Mouse (Mus musculus): ENCODE measurements around the gene Ltbp3. TPM values are rescaled to one million over a fixed set of nuclear protein-coding genes. Genes with fewer than 3 reads are reported as not detected.
A peak's percentile ranks its signal among the peaks of the same experiment; 100 is the strongest.

Ltbp3 gene
- polyA plus RNA-seq, 1 experiment from 2014 or later: 9.8 TPM

GRCm38 (mm10) chr19:5802787-5803040 is 62.0 kb downstream of the Ltbp3 start:
- WGBS (ENCODE audit: insufficient replicate concordance): under 1% methylated on average over 4 of the region's 4 CpGs
- ATAC-seq (replicated peaks; ENCODE audit: insufficient number of reproducible peaks, low FRiP score, low TSS enrichment): no peak
- peak overlapping the region; percentile 94 for H3K9ac ChIP-seq (ENCODE audit: low read depth, low read length)

GRCm38 (mm10) chr19:5803041-5803880 is 62.6 kb downstream of the Ltbp3 start:
- Histone ChIP-seq H3K27me3 (ENCODE audit: control insufficient read depth, insufficient read depth, low read length) (no peaks in the 10 kb centered on the region), H3K36me3 (ENCODE audit: control insufficient read depth, insufficient read depth, low read length) (peaks cover 8% of the 10 kb centered on the region; the same call in 1 of the 2 replicates), H3K4me3 (ENCODE audit: low read depth, low read length) (peak overlapping the region; percentile 94), H3K9me3 (replicated peaks; ENCODE audit: control insufficient read depth, low read length) (no peaks in the 10 kb centered on the region), H3K4me2 (peak overlapping the region; percentile 93), H3K9ac (ENCODE audit: low read depth, low read length) (peak overlapping the region; percentile 94), H3K4me1 (ENCODE audit: control insufficient read depth, insufficient read depth, low read length) (peaks cover 46% of the 10 kb centered on the region), H3K27ac (ENCODE audit: low read depth, low read length) (peak overlapping the region; percentile 100)
- under 1% methylated on average over 67 of the region's 67 CpGs for WGBS (ENCODE audit: insufficient replicate concordance)
- ATAC-seq (replicated peaks; ENCODE audit: insufficient number of reproducible peaks, low FRiP score, low TSS enrichment): peak; percentile 92

More at GRCm38 (mm10) chr19:5802787-5803040, 62.0 kb downstream of the Ltbp3 start:
- Histone ChIP-seq H3K27ac (ENCODE audit: low read depth, low read length) (peak overlapping the region; percentile 100), H3K9me3 (replicated peaks; ENCODE audit: control insufficient read depth, low read length) (no peaks in the 10 kb centered on the region), H3K4me1 (ENCODE audit: control insufficient read depth, insufficient read depth, low read length) (peaks cover 42% of the 10 kb centered on the region), H3K27me3 (ENCODE audit: control insufficient read depth, insufficient read depth, low read length) (no peaks in the 10 kb centered on the region), H3K36me3 (ENCODE audit: control insufficient read depth, insufficient read depth, low read length) (peaks cover 12% of the 10 kb centered on the region), H3K4me3 (ENCODE audit: low read depth, low read length) (peak overlapping the region; percentile 94), H3K4me2 (peak overlapping the region; percentile 93)

GRCm38 (mm10) chr19:5803881-5804279 is 63.2 kb downstream of the Ltbp3 start:
- peak overlapping the region; percentile 93 for H3K4me2 ChIP-seq
- H3K9ac ChIP-seq (ENCODE audit: low read depth, low read length): peak overlapping the region; percentile 94
- peak overlapping the region; percentile 94 for H3K4me3 ChIP-seq (ENCODE audit: low read depth, low read length)
- peaks cover 50% of the 10 kb centered on the region for H3K4me1 ChIP-seq (ENCODE audit: control insufficient read depth, insufficient read depth, low read length)
- no peaks in the 10 kb centered on the region for H3K9me3 ChIP-seq (replicated peaks; ENCODE audit: control insufficient read depth, low read length)
- WGBS (ENCODE audit: insufficient replicate concordance): under 1% methylated on average over 16 of the region's 16 CpGs
- no peaks in the 10 kb centered on the region for H3K27me3 ChIP-seq (ENCODE audit: control insufficient read depth, insufficient read depth, low read length)
- ATAC-seq (replicated peaks; ENCODE audit: insufficient number of reproducible peaks, low FRiP score, low TSS enrichment): no peak
- H3K36me3 ChIP-seq (ENCODE audit: control insufficient read depth, insufficient read depth, low read length): 0 out of 2 replicates have a peak, but pooled peaks cover 5% of the 10 kb centered on the region
- peak overlapping the region; percentile 100 for H3K27ac ChIP-seq (ENCODE audit: low read depth, low read length)

- no peaks in the 10 kb centered on the region for H3K9me3 ChIP-seq (replicated peaks; ENCODE audit: control insufficient read depth, low read length)
- H3K36me3 ChIP-seq (ENCODE audit: control insufficient read depth, insufficient read depth, low read length): 0 out of 2 replicates have a peak, but pooled peaks cover 5% of the 10 kb centered on the region
- peak overlapping the region; percentile 94 for H3K9ac ChIP-seq (ENCODE audit: low read depth, low read length)
- ATAC-seq (replicated peaks; ENCODE audit: insufficient number of reproducible peaks, low FRiP score, low TSS enrichment): no peak
- H3K4me2 ChIP-seq: peak overlapping the region; percentile 93
- H3K4me1 ChIP-seq (ENCODE audit: control insufficient read depth, insufficient read depth, low read length): peaks cover 53% of the 10 kb centered on the region
- H3K27me3 ChIP-seq (ENCODE audit: control insufficient read depth, insufficient read depth, low read length): no peaks in the 10 kb centered on the region
- no peak overlapping the region for H3K4me3 ChIP-seq (ENCODE audit: low read depth, low read length)
- peak overlapping the region; percentile 100 for H3K27ac ChIP-seq (ENCODE audit: low read depth, low read length)
- 32% methylated on average over 8 of the region's 8 CpGs for WGBS (ENCODE audit: insufficient replicate concordance)
Measured at GRCm38 (mm10) chr19:5804371-5804899, 63.7 kb downstream of the Ltbp3 start.

- Histone ChIP-seq H3K4me1 (ENCODE audit: control insufficient read depth, insufficient read depth, low read length) (peaks cover 71% of the 10 kb centered on the region), H3K27ac (ENCODE audit: low read depth, low read length) (peak overlapping the region; percentile 89), H3K4me3 (ENCODE audit: low read depth, low read length) (no peak overlapping the region), H3K9ac (ENCODE audit: low read depth, low read length) (peak overlapping the region; percentile 66), H3K9me3 (replicated peaks; ENCODE audit: control insufficient read depth, low read length) (no peaks in the 10 kb centered on the region), H3K36me3 (ENCODE audit: control insufficient read depth, insufficient read depth, low read length) (no peaks in the 10 kb centered on the region), H3K27me3 (ENCODE audit: control insufficient read depth, insufficient read depth, low read length) (no peaks in the 10 kb centered on the region), H3K4me2 (peak overlapping the region; percentile 36)
- 6% methylated on average over 8 of the region's 8 CpGs for WGBS (ENCODE audit: insufficient replicate concordance)
- ATAC-seq (replicated peaks; ENCODE audit: insufficient number of reproducible peaks, low FRiP score, low TSS enrichment): no peak
Measured at GRCm38 (mm10) chr19:5806051-5806808, 65.5 kb downstream of the Ltbp3 start.

GRCm38 (mm10) chr19:5806809-5807205 is 66.1 kb downstream of the Ltbp3 start:
- H3K36me3 ChIP-seq (ENCODE audit: control insufficient read depth, insufficient read depth, low read length): no peaks in the 10 kb centered on the region
- peak overlapping the region; percentile 89 for H3K27ac ChIP-seq (ENCODE audit: low read depth, low read length)
- H3K27me3 ChIP-seq (ENCODE audit: control insufficient read depth, insufficient read depth, low read length): no peaks in the 10 kb centered on the region
- 21% methylated on average over 6 of the region's 6 CpGs for WGBS (ENCODE audit: insufficient replicate concordance)
- no peak for ATAC-seq (replicated peaks; ENCODE audit: insufficient number of reproducible peaks, low FRiP score, low TSS enrichment)
- peaks cover 77% of the 10 kb centered on the region for H3K4me1 ChIP-seq (ENCODE audit: control insufficient read depth, insufficient read depth, low read length)
- H3K4me2 ChIP-seq: peak overlapping the region; percentile 36
- H3K4me3 ChIP-seq (ENCODE audit: low read depth, low read length): no peak overlapping the region
- H3K9me3 ChIP-seq (replicated peaks; ENCODE audit: control insufficient read depth, low read length): no peaks in the 10 kb centered on the region
- peak overlapping the region; percentile 66 for H3K9ac ChIP-seq (ENCODE audit: low read depth, low read length)

- H3K4me2 ChIP-seq: no peak overlapping the region
- peaks cover 85% of the 10 kb centered on the region for H3K4me1 ChIP-seq (ENCODE audit: control insufficient read depth, insufficient read depth, low read length)
- no peaks in the 10 kb centered on the region for H3K27me3 ChIP-seq (ENCODE audit: control insufficient read depth, insufficient read depth, low read length)
- H3K9me3 ChIP-seq (replicated peaks; ENCODE audit: control insufficient read depth, low read length): no peaks in the 10 kb centered on the region
- WGBS (ENCODE audit: insufficient replicate concordance): 72% methylated on average over 3 of the region's 3 CpGs
- H3K27ac ChIP-seq (ENCODE audit: low read depth, low read length): peak overlapping the region; percentile 54; the same call in 1 of the 2 replicates
- no peak for ATAC-seq (replicated peaks; ENCODE audit: insufficient number of reproducible peaks, low FRiP score, low TSS enrichment)
- H3K9ac ChIP-seq (ENCODE audit: low read depth, low read length): 0 out of 2 replicates have a peak overlapping the region, but pooled peaks have one; percentile 22
- no peaks in the 10 kb centered on the region for H3K36me3 ChIP-seq (ENCODE audit: control insufficient read depth, insufficient read depth, low read length)
- H3K4me3 ChIP-seq (ENCODE audit: low read depth, low read length): no peak overlapping the region
Measured at GRCm38 (mm10) chr19:5807740-5808139, 67.0 kb downstream of the Ltbp3 start.
